ENCODE assay signal across 8 mouse cellular contexts in genomic region chr1:93071487-93071971, GRCm38 (mm10). TPM values are rescaled to one million over a fixed set of nuclear protein-coding genes. Genes with fewer than 3 reads are reported as not detected.
DNase-seq lines count a peak whose midpoint lies in the region; ATAC-seq and TF ChIP-seq lines count a peak whose summit lies in the region.

No protein-coding gene starts in this region.

- ATAC-seq in forebrain, postnatal 0 days, result peak; percentile 59
- ATAC-seq in megakaryocyte, adult 5-6 weeks (ENCODE audit: poor library complexity, severe bottlenecking), result peak; percentile 93

- intact Hi-C loops in gastrocnemius, postnatal 36 days (cut with DNase I), result no loop called here

- H3K4me3 ChIP-seq in bone marrow macrophage, adult 2 months (ENCODE audit: insufficient read depth, low read length), result no peak overlapping the region
- no peak overlapping the region for H3K4me3 ChIP-seq in forebrain, postnatal 0 days (ENCODE audit: low read depth, low read length)

- TF ChIP-seq POLR2A in bone marrow macrophage, adult 2 months (IDR thresholded peaks at IDR 0.05; ENCODE audit: borderline replicate concordance, low read depth, low read length), result no peak

- H3K4me1 ChIP-seq in bone marrow macrophage, adult 2 months (ENCODE audit: control insufficient read depth, insufficient read depth, low read length), result peaks cover 37% of the 10 kb centered on the region
- H3K4me1 ChIP-seq in forebrain, postnatal 0 days (ENCODE audit: insufficient read depth), result no peaks in the 10 kb centered on the region

- TF ChIP-seq CTCF in bone marrow macrophage, adult 2 months (IDR thresholded peaks at IDR 0.05; ENCODE audit: low read depth, low read length), result no peak
- no peak for TF ChIP-seq CTCF in forebrain, postnatal 0 days (IDR thresholded peaks at IDR 0.05; ENCODE audit: low read depth)

- H3K9ac ChIP-seq in forebrain, postnatal 0 days, result no peak overlapping the region

- peak; percentile 4 to 5 for DNase-seq in kidney, postnatal 36 days
- DNase-seq in kidney, adult 9 months, result no peak
- peak; percentile 50 for DNase-seq in forebrain, postnatal 0 days
- no peak for DNase-seq in c-Kit-positive CD71-positive TER-119-positive erythroid progenitor cells, embryonic 14.5 days (ENCODE audit: low spot score)
- no peak for DNase-seq in kidney, adult 8-10 months
- DNase-seq in gastrocnemius, postnatal 36 days, result no peak

- 46% methylated on average over 18 of the region's 18 CpGs for WGBS in forebrain, postnatal 0 days

- no peak overlapping the region for H3K4me2 ChIP-seq in forebrain, postnatal 0 days (ENCODE audit: low read depth)

- H3K27me3 ChIP-seq in forebrain, postnatal 0 days (ENCODE audit: insufficient read depth, low read length), result no peaks in the 10 kb centered on the region

- peaks cover 87% of the 10 kb centered on the region for H3K36me3 ChIP-seq in forebrain, postnatal 0 days (ENCODE audit: insufficient read depth)

- H3K9me3 ChIP-seq in forebrain, postnatal 0 days (ENCODE audit: low read length), result no peaks in the 10 kb centered on the region

- peak overlapping the region; percentile 73 for H3K27ac ChIP-seq in bone marrow macrophage, adult 2 months (ENCODE audit: insufficient read depth, low read depth, low read length)
- H3K27ac ChIP-seq in forebrain, postnatal 0 days (ENCODE audit: low read depth, low read length), result 0 out of 2 replicates have a peak overlapping the region, but pooled peaks have one; percentile 1

RNA-seq across cellular contexts. Expression of gene Kif1a, which starts 30.2 kb away (rescaled TPM):
- not detected in 2 replicates for polyA plus RNA-seq in bone marrow macrophage, adult 2 months (2012; ENCODE audit: insufficient read depth, insufficient read length, missing spikeins)
- 409 and 465 TPM in 2 replicates for total RNA-seq in forebrain, postnatal 0 days (2014; rRNA removed)
- 381 and 564 TPM in 2 replicates for polyA plus RNA-seq in forebrain, postnatal 0 days (2015; fragmentation: Nextera tagmentation; extraction: Ambion mirVana)
- total RNA-seq in megakaryocyte, adult 5-6 weeks (2015), result not detected in 2 replicates
- not detected in 2 replicates for total RNA-seq in megakaryocyte, adult 5-6 weeks (2017)
- 1 to 10 TPM in 1 of 2 experiments, under 1 TPM in 1; 0.64 to 1.6 TPM for total RNA-seq in gastrocnemius, postnatal 36 days (2021)

Comparison
In these comparisons a context has a peak if more than half of its experiments do, and no peak if none do; other contexts are left out.
1. DNase-seq: peak in kidney, postnatal 36 days (2 of 2) and forebrain, postnatal 0 days (single experiment); none in kidney, adult 9 months (single experiment), c-Kit-positive CD71-positive TER-119-positive erythroid progenitor cells, embryonic 14.5 days (single experiment), kidney, adult 8-10 months (0 of 2) and gastrocnemius, postnatal 36 days (0 of 2).
2. RNA of gene Kif1a, which starts 30.2 kb away (total RNA-seq): 409 to 465 TPM in forebrain, postnatal 0 days; 0.64 to 1.6 TPM in gastrocnemius, postnatal 36 days and not detected in megakaryocyte, adult 5-6 weeks; every median in the first group is over 100 times any median in the second.